Mouse (Mus musculus) lung, embryonic 14.5 days (tissue): ENCODE measurements around the gene Sf3a2. TPM values are rescaled to one million over a fixed set of nuclear protein-coding genes. Genes with fewer than 3 reads are reported as not detected.

Source experiments
- ATAC-seq: fragments of 200-750 bp; cut with Nextera tagmentation; 2 replicates; pipeline ENCODE4 v1.8.0; 2017; ENCODE audit warnings: mild to moderate bottlenecking, moderate TSS enrichment, moderate library complexity; ENCODE audit not compliant: insufficient read depth
- DNase-seq: peaks from one replicate; pipeline ENCODE4 v3.0.0-alpha.2; 2015
- H3K27ac ChIP-seq: fragments of 300-500 bp; sonication (generic); 2 replicates; pipeline ENCODE4 v1.5.1; 2014; ENCODE audit warnings: low read depth, mild to moderate bottlenecking, moderate library complexity
- H3K27me3 ChIP-seq: fragments of 300-500 bp; sonication (generic); 2 replicates; pipeline ENCODE4 v1.6.1; 2014; ENCODE audit warnings: low read length, control low read depth; ENCODE audit not compliant: insufficient read depth
- H3K36me3 ChIP-seq: fragments of 300-500 bp; sonication (generic); 2 replicates; pipeline ENCODE4 v1.6.1; 2014; ENCODE audit warnings: control low read depth; ENCODE audit not compliant: insufficient read depth
- H3K4me1 ChIP-seq: fragments of 300-500 bp; sonication (generic); 2 replicates; pipeline ENCODE4 v1.6.1; 2014; ENCODE audit warnings: antibody characterized with exemption, control low read depth; ENCODE audit not compliant: insufficient read depth
- H3K4me2 ChIP-seq: fragments of 300-500 bp; sonication (generic); 2 replicates; pipeline ENCODE4 v1.6.1; 2014; ENCODE audit warnings: mild to moderate bottlenecking
- H3K4me3 ChIP-seq: fragments of 300-500 bp; sonication (generic); 2 replicates; pipeline ENCODE4 v1.5.1; 2014; ENCODE audit warnings: low read depth, low read length
- H3K9ac ChIP-seq: fragments of 300-500 bp; sonication (generic); 2 replicates; pipeline ENCODE4 v1.6.1; 2014
- H3K9me3 ChIP-seq: fragments of 300-500 bp; sonication (generic); 2 replicates; pipeline ENCODE4 v1.6.1; 2016; ENCODE audit warnings: low read depth, low read length, control low read depth
- CTCF ChIP-seq: IDR thresholded peaks from 2 replicates; pipeline ENCODE4 v1.5.1; 2016; ENCODE audit warnings: antibody characterized with exemption, low read depth
- WGBS: fragments of 180-500 bp; shearing (Covaris S2); extraction: QIAGEN DNeasy Blood & Tissue Kit; methylation state at CpG from one replicate; pipeline ENCODE4 v1.1.7; 2014; 5-methylcytosine and 5-hydroxymethylcytosine counted together
- polyA plus RNA-seq: library from polyadenylated mRNA; unstranded; fragments of >200 nt; fragmentation: Nextera tagmentation; extraction: Ambion mirVana; gene quantifications from 2 replicates; pipeline ENCODE4 v1.2.1, GENCODE M21; 2014

Gene Sf3a2
- polyA plus RNA-seq, 1 experiment from 2014 or later: 98.4 TPM

- 0 out of 2 replicates have a peak, but pooled peaks have one; percentile 13 for TF ChIP-seq CTCF
- DNase-seq (no peak), ATAC-seq (no peak)
- Histone ChIP-seq H3K4me3 (peak overlapping the region; percentile 98), H3K4me2 (peak overlapping the region; percentile 99), H3K9ac (peak overlapping the region; percentile 92), H3K9me3 (no peaks in the 10 kb centered on the region), H3K27ac (no peak overlapping the region), H3K4me1 (peaks cover 21% of the 10 kb centered on the region), H3K36me3 (no peaks in the 10 kb centered on the region), H3K27me3 (no peaks in the 10 kb centered on the region)
- 18% methylated on average over 3 of the region's 3 CpGs for WGBS
Observed at GRCm38 (mm10) chr10:80756099-80756498, 41.9 kb upstream of the Sf3a2 start.

GRCm38 (mm10) chr10:80756509-80756908 is 41.5 kb upstream of the Sf3a2 start:
- peak overlapping the region; percentile 99 for H3K4me2 ChIP-seq
- H3K9me3 ChIP-seq: no peaks in the 10 kb centered on the region
- no peak for ATAC-seq
- H3K27me3 ChIP-seq: no peaks in the 10 kb centered on the region
- WGBS: 51% methylated on average over 2 of the region's 2 CpGs
- no peak overlapping the region; the same call in 1 of the 2 replicates for H3K27ac ChIP-seq
- peak overlapping the region; percentile 98 for H3K4me3 ChIP-seq
- TF ChIP-seq CTCF: no peak
- H3K36me3 ChIP-seq: no peaks in the 10 kb centered on the region
- no peak for DNase-seq
- peaks cover 22% of the 10 kb centered on the region for H3K4me1 ChIP-seq
- peak overlapping the region; percentile 92 for H3K9ac ChIP-seq

GRCm38 (mm10) chr10:80756967-80757366 is 41.0 kb upstream of the Sf3a2 start:
- Histone ChIP-seq H3K4me1 (peaks cover 22% of the 10 kb centered on the region), H3K27me3 (no peaks in the 10 kb centered on the region), H3K9me3 (no peaks in the 10 kb centered on the region), H3K9ac (peak overlapping the region; percentile 92), H3K4me3 (peak overlapping the region; percentile 98), H3K4me2 (peak overlapping the region; percentile 99), H3K36me3 (no peaks in the 10 kb centered on the region), H3K27ac (no peak overlapping the region; the same call in 1 of the 2 replicates)
- no peak for TF ChIP-seq CTCF
- 46% methylated on average over 4 of the region's 4 CpGs for WGBS
- ATAC-seq (no peak), DNase-seq (no peak)

GRCm38 (mm10) chr10:80757717-80758116 is 40.3 kb upstream of the Sf3a2 start:
- H3K27me3 ChIP-seq: no peaks in the 10 kb centered on the region
- 34% methylated on average over 5 of the region's 5 CpGs for WGBS
- peak overlapping the region; percentile 99; the same call in 1 of the 2 replicates for H3K4me2 ChIP-seq
- no peaks in the 10 kb centered on the region for H3K36me3 ChIP-seq
- no peak for ATAC-seq
- peak; percentile 61 for TF ChIP-seq CTCF
- no peaks in the 10 kb centered on the region for H3K9me3 ChIP-seq
- DNase-seq: peak; percentile 75
- H3K9ac ChIP-seq: no peak overlapping the region
- H3K27ac ChIP-seq: no peak overlapping the region
- H3K4me3 ChIP-seq: no peak overlapping the region
- H3K4me1 ChIP-seq: peaks cover 20% of the 10 kb centered on the region

GRCm38 (mm10) chr10:80758651-80759050 is 39.3 kb upstream of the Sf3a2 start:
- ATAC-seq (no peak), DNase-seq (no peak)
- Histone ChIP-seq H3K4me1 (peaks cover 20% of the 10 kb centered on the region), H3K9me3 (no peaks in the 10 kb centered on the region), H3K36me3 (no peaks in the 10 kb centered on the region), H3K27me3 (no peaks in the 10 kb centered on the region), H3K27ac (no peak overlapping the region), H3K9ac (no peak overlapping the region), H3K4me2 (no peak overlapping the region), H3K4me3 (no peak overlapping the region)
- WGBS: 77% methylated on average over 7 of the region's 7 CpGs
- no peak for TF ChIP-seq CTCF

GRCm38 (mm10) chr10:80760596-80761524 is 37.1 kb upstream of the Sf3a2 start:
- Histone ChIP-seq H3K9me3 (no peaks in the 10 kb centered on the region), H3K9ac (no peak overlapping the region), H3K4me3 (no peak overlapping the region), H3K27me3 (no peaks in the 10 kb centered on the region), H3K36me3 (peaks cover 14% of the 10 kb centered on the region; the same call in 1 of the 2 replicates), H3K4me1 (peaks cover 19% of the 10 kb centered on the region), H3K4me2 (no peak overlapping the region), H3K27ac (no peak overlapping the region)
- DNase-seq (no peak), ATAC-seq (no peak)
- 86% methylated on average over 4 of the region's 4 CpGs for WGBS
- TF ChIP-seq CTCF: no peak

GRCm38 (mm10) chr10:80761821-80762220 is 36.2 kb upstream of the Sf3a2 start:
- H3K4me1 ChIP-seq: peaks cover 10% of the 10 kb centered on the region; the same call in 1 of the 2 replicates
- no peak overlapping the region for H3K9ac ChIP-seq
- H3K36me3 ChIP-seq: peaks cover 23% of the 10 kb centered on the region
- DNase-seq (no peak), ATAC-seq (no peak)
- no peaks in the 10 kb centered on the region for H3K27me3 ChIP-seq
- H3K27ac ChIP-seq: no peak overlapping the region
- TF ChIP-seq CTCF: no peak
- H3K4me3 ChIP-seq: no peak overlapping the region
- H3K4me2 ChIP-seq: no peak overlapping the region
- H3K9me3 ChIP-seq: no peaks in the 10 kb centered on the region
- WGBS: 63% methylated on average over 3 of the region's 3 CpGs
